Comparison of ENCODE assay signal across 8 mouse cellular contexts in the genomic region with DNA sequence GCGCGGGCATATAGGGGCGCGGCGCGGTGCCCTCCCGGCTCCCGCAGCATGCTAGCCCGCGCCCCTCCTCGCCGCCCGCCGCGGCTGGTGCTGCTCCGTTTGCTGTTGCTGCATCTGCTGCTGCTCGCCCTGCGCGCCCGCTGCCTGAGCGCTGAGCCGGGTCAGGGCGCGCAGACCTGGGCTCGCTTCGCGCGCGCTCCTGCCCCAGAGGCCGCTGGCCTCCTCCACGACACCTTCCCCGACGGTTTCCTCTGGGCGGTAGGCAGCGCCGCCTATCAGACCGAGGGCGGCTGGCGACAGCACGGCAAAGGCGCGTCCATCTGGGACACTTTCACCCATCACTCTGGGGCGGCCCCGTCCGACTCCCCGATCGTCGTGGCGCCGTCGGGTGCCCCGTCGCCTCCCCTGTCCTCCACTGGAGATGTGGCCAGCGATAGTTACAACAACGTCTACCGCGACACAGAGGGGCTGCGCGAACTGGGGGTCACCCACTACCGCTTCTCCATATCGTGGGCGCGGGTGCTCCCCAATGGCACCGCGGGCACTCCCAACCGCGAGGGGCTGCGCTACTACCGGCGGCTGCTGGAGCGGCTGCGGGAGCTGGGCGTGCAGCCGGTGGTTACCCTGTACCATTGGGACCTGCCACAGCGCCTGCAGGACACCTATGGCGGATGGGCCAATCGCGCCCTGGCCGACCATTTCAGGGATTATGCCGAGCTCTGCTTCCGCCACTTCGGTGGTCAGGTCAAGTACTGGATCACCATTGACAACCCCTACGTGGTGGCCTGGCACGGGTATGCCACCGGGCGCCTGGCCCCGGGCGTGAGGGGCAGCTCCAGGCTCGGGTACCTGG. TPM values are rescaled to one million over a fixed set of nuclear protein-coding genes. Genes with fewer than 3 reads are reported as not detected.
DNase-seq lines count a peak whose midpoint lies in the region; ATAC-seq and TF ChIP-seq lines count a peak whose summit lies in the region.

No protein-coding gene starts in this region.

- 2% methylated on average over 78 of the region's 89 CpGs for WGBS in lung, embryonic 14.5 days

- ATAC-seq in lung, embryonic 14.5 days (ENCODE audit: insufficient read depth), result peak; percentile 82
- no peak for ATAC-seq in activated CD4-positive, CD25-positive, alpha-beta regulatory T cell, adult 4 months

- no peaks in the 10 kb centered on the region for H3K9me3 ChIP-seq in ES-E14 (ENCODE audit: control insufficient read depth, insufficient read depth, low read depth, low read length)
- no peaks in the 10 kb centered on the region for H3K9me3 ChIP-seq in lung, embryonic 14.5 days (ENCODE audit: low read depth, low read length)

- in situ Hi-C loops in ES-E14 (cut with MboI; ENCODE audit: low sequenced_read_pairs in 2 of 2, unreplicated experiment in 2 of 2), result no loop called here

- H3K9ac ChIP-seq in ES-E14 (ENCODE audit: insufficient read depth, low read depth, low read length, poor library complexity, severe bottlenecking), result peak overlapping the region; percentile 9; the same call in 1 of the 2 replicates
- peak overlapping the region; percentile 40 for H3K9ac ChIP-seq in lung, embryonic 14.5 days

- peak overlapping the region; percentile 86 for H3K4me2 ChIP-seq in lung, embryonic 14.5 days

- peaks cover 35% of the 10 kb centered on the region for H3K27me3 ChIP-seq in lung, embryonic 14.5 days (ENCODE audit: insufficient read depth, low read length)

- intact Hi-C loops in gastrocnemius, adult 2 months (cut with DNase I), result no loop called here

- peak; percentile 49 for TF ChIP-seq CTCF in gastrocnemius, adult 2 months (IDR thresholded peaks at IDR 0.05)
- peak; percentile 42 for TF ChIP-seq CTCF in lung, embryonic 14.5 days (IDR thresholded peaks at IDR 0.05; ENCODE audit: low read depth)

- peak overlapping the region; percentile 57 to 66 for H3K4me3 ChIP-seq in ES-E14 (ENCODE audit: insufficient read depth in 1 of 2, low read depth in 1 of 2, low read length in 2 of 2, poor library complexity in 1 of 2, severe bottlenecking in 1 of 2)
- H3K4me3 ChIP-seq in gastrocnemius, adult 2 months, result peak overlapping the region; percentile 71
- H3K4me3 ChIP-seq in lung, embryonic 14.5 days (ENCODE audit: low read depth, low read length), result peak overlapping the region; percentile 48

- no peak for DNase-seq in ES-E14 (ENCODE audit: low read depth, low spot score)
- DNase-seq in adrenal gland, postnatal 25 days, result peak; percentile 26
- DNase-seq in gastrocnemius, adult 2 months, result peak; percentile 61
- DNase-seq in kidney, adult 11 months, result peak; percentile 83
- DNase-seq in lung, embryonic 14.5 days, result peak; percentile 66
- DNase-seq in ovary, postnatal 36 days (ENCODE audit: low spot score), result peak; percentile 59
- DNase-seq in cerebellum, adult 11 months, result no peak

- no peaks in the 10 kb centered on the region for H3K36me3 ChIP-seq in ES-E14 (ENCODE audit: control insufficient read depth, insufficient read depth, low read length, poor library complexity, severe bottlenecking)
- no peaks in the 10 kb centered on the region for H3K36me3 ChIP-seq in lung, embryonic 14.5 days (ENCODE audit: insufficient read depth)

- peaks cover 0 to 5% of the 10 kb centered on the region in 2 experiments; a peak in 1 of 4 replicates for H3K4me1 ChIP-seq in ES-E14 (ENCODE audit: control insufficient read depth in 2 of 2, insufficient read depth in 2 of 2, low read length in 2 of 2, poor library complexity in 1 of 2)
- no peaks in the 10 kb centered on the region for H3K4me1 ChIP-seq in lung, embryonic 14.5 days (ENCODE audit: insufficient read depth)

- H3K27ac ChIP-seq in ES-E14 (ENCODE audit: insufficient read depth, low read depth, low read length, poor library complexity, severe bottlenecking), result no peak overlapping the region
- H3K27ac ChIP-seq in gastrocnemius, adult 2 months, result no peak overlapping the region
- H3K27ac ChIP-seq in lung, embryonic 14.5 days (ENCODE audit: low read depth), result no peak overlapping the region

TF ChIP-seq in ES-E14, 5 proteins besides CTCF, POLR2A, EP300 and RAD21:
- TF ChIP-seq ZC3H11A (IDR thresholded peaks at IDR 0.05; ENCODE audit: borderline replicate concordance, low read depth, low read length) (no peak), ZNF384 (IDR thresholded peaks at IDR 0.05; ENCODE audit: low read depth, low read length) (no peak), MAFK (IDR thresholded peaks at IDR 0.05; ENCODE audit: insufficient read depth, low read depth, low read length) (no peak), CHD2 (IDR thresholded peaks at IDR 0.05; ENCODE audit: low read depth, low read length) (no peak), HCFC1 (IDR thresholded peaks at IDR 0.05; ENCODE audit: borderline replicate concordance, insufficient read depth, low read length) (no peak)

RNA-seq across cellular contexts. Expression of gene Kl, which starts 0.5 kb away (rescaled TPM):
- total RNA-seq in ES-E14 (2012; rRNA removed), result 0.09 TPM in 1 of 2 replicates, not detected in the other
- 0.12 TPM in 1 of 2 replicates, not detected in the other for total RNA-seq in adrenal gland, postnatal 25 days (2021)
- under 1 TPM; 0.31 to 0.43 TPM for total RNA-seq in gastrocnemius, adult 2 months (2021)
- polyA plus RNA-seq in lung, embryonic 14.5 days (2014; fragmentation: Nextera tagmentation; extraction: Ambion mirVana), result 0.16 and 0.30 TPM in 2 replicates
- polyA plus RNA-seq in activated CD4-positive, CD25-positive, alpha-beta regulatory T cell, adult 4 months (2017; shearing (Covaris generic)), result under 1 TPM in 1 of 2 experiments, not detected in 1; 0.08 TPM

Comparison
In these comparisons a context has a peak if more than half of its experiments do, and no peak if none do; other contexts are left out.
1. DNase-seq: peak in adrenal gland, postnatal 25 days (single experiment), gastrocnemius, adult 2 months (single experiment), kidney, adult 11 months (single experiment), lung, embryonic 14.5 days (single experiment) and ovary, postnatal 36 days (single experiment); none in ES-E14 (single experiment) and cerebellum, adult 11 months (single experiment).
2. Peak in every context shown above with its lines, with median percentiles within 50 percentile points of each other: H3K4me3 ChIP-seq.